Mouse (Mus musculus) lung, embryonic 14.5 days (tissue): ENCODE measurements around the gene Fcor. TPM values are rescaled to one million over a fixed set of nuclear protein-coding genes. Genes with fewer than 3 reads are reported as not detected.
A peak's percentile ranks its signal among the peaks of the same experiment; 100 is the strongest.

Source experiments
- ATAC-seq: fragments of 200-750 bp; cut with Nextera tagmentation; 2 replicates; pipeline ENCODE4 v1.8.0; 2017; ENCODE audit warnings: mild to moderate bottlenecking, moderate TSS enrichment, moderate library complexity; ENCODE audit not compliant: insufficient read depth
- DNase-seq: peaks from one replicate; pipeline ENCODE4 v3.0.0-alpha.2; 2015
- H3K27ac ChIP-seq: fragments of 300-500 bp; sonication (generic); 2 replicates; pipeline ENCODE4 v1.5.1; 2014; ENCODE audit warnings: low read depth, mild to moderate bottlenecking, moderate library complexity
- H3K27me3 ChIP-seq: fragments of 300-500 bp; sonication (generic); 2 replicates; pipeline ENCODE4 v1.6.1; 2014; ENCODE audit warnings: low read length, control low read depth; ENCODE audit not compliant: insufficient read depth
- H3K36me3 ChIP-seq: fragments of 300-500 bp; sonication (generic); 2 replicates; pipeline ENCODE4 v1.6.1; 2014; ENCODE audit warnings: control low read depth; ENCODE audit not compliant: insufficient read depth
- H3K4me1 ChIP-seq: fragments of 300-500 bp; sonication (generic); 2 replicates; pipeline ENCODE4 v1.6.1; 2014; ENCODE audit warnings: antibody characterized with exemption, control low read depth; ENCODE audit not compliant: insufficient read depth
- H3K4me2 ChIP-seq: fragments of 300-500 bp; sonication (generic); 2 replicates; pipeline ENCODE4 v1.6.1; 2014; ENCODE audit warnings: mild to moderate bottlenecking
- H3K4me3 ChIP-seq: fragments of 300-500 bp; sonication (generic); 2 replicates; pipeline ENCODE4 v1.5.1; 2014; ENCODE audit warnings: low read depth, low read length
- H3K9ac ChIP-seq: fragments of 300-500 bp; sonication (generic); 2 replicates; pipeline ENCODE4 v1.6.1; 2014
- H3K9me3 ChIP-seq: fragments of 300-500 bp; sonication (generic); 2 replicates; pipeline ENCODE4 v1.6.1; 2016; ENCODE audit warnings: low read depth, low read length, control low read depth
- CTCF ChIP-seq: IDR thresholded peaks from 2 replicates; pipeline ENCODE4 v1.5.1; 2016; ENCODE audit warnings: antibody characterized with exemption, low read depth
- WGBS: fragments of 180-500 bp; shearing (Covaris S2); extraction: QIAGEN DNeasy Blood & Tissue Kit; methylation state at CpG from one replicate; pipeline ENCODE4 v1.1.7; 2014; 5-methylcytosine and 5-hydroxymethylcytosine counted together
- polyA plus RNA-seq: library from polyadenylated mRNA; unstranded; fragments of >200 nt; fragmentation: Nextera tagmentation; extraction: Ambion mirVana; gene quantifications from 2 replicates; pipeline ENCODE4 v1.2.1, GENCODE M21; 2014

Fcor gene
- polyA plus RNA-seq, 1 experiment from 2014 or later = 11.9 TPM

DNA sequence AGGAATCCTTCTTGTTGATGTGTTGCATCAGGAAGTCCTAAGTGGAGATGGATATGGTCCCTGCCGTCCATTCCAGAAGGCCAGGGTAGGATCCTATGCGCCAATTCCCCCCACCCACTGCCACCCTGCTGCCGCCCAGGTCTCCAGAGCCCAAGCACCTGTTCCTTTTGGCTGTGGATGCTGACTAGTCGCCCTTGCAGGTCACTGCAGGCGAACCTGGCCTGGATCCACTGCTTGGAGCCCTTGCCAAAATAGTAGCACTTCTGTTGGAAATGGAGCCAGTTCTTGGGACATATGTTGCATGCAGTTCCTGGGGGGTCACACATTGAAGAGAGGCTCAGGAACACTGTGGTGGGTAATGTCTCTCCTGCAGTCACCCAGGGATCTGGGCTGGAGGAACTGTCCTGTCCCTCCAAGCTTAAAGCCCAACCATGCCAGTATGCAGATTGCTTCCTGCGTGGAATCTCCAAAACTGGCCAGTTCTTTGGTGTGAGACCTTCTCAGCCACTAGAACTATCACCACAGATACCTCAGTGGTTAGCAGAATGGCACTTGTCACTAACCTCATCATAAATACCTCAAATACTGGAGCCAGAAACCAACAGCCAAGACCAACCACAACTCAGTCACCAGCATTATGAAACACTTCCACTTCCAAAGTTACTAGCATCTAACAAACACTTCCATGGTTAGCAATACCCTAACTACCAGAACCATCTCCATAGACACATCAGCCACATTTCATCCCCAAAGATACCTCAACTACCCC, 11.4 kb upstream of the Fcor start:
- 69% methylated on average over 6 of the region's 6 CpGs for WGBS
- H3K27me3 ChIP-seq = no peaks in the 10 kb centered on the region
- H3K4me2 ChIP-seq = no peak overlapping the region
- DNase-seq (no peak), ATAC-seq (no peak)
- H3K36me3 ChIP-seq = peaks cover 27% of the 10 kb centered on the region
- no peaks in the 10 kb centered on the region for H3K9me3 ChIP-seq
- TF ChIP-seq CTCF = no peak
- H3K4me3 ChIP-seq = no peak overlapping the region
- no peak overlapping the region for H3K27ac ChIP-seq
- no peaks in the 10 kb centered on the region for H3K4me1 ChIP-seq
- H3K9ac ChIP-seq = no peak overlapping the region

DNA sequence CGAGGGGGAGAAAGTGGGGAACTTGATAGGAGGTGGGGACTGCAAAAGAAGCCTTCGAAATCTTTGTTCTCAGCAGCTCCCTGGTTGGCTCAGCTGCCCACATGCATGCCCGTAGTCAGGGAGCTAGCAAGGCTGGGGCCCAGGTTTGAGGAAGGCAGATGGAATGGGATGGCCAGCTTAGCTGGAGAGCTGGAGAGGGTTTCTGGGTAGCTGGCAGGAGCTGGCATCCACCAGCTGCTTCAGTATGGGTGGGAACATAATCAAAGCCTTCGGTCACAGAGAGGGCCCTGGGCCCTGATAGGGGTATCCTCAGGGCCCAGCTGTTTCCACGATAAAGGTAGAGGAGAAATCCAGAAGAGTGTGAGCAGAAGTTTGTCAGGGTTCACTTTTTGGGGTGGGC, 10.3 kb upstream of the Fcor start:
- no peak for TF ChIP-seq CTCF
- no peak for ATAC-seq

DNA sequence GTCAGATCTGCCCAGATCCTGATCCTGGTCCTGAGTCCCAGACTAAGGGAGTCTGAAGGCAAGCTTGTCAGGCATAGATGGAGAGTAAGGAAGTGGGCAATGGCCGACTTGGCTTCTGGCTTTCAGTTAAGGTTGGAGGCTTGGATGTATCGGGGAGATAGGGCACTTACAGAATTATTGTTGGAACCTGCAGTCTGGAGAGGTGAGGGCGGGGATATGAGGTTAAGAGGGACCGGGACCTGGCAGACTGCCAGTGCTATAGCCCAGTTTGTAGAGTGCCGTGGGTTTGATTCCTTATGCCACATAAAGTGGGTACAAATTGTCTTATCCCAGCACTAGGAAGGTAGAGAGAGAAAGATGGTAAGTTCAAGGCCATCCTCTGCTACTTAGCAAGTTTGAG, 7.5 kb upstream of the Fcor start:
- WGBS = 77% methylated on average over 5 of the region's 5 CpGs
- no peak for ATAC-seq
- no peak overlapping the region for H3K9ac ChIP-seq

More for the DNA sequence above, 10.3 kb upstream of the Fcor start:
- Histone ChIP-seq H3K4me3 (no peak overlapping the region), H3K9me3 (no peaks in the 10 kb centered on the region), H3K4me1 (no peaks in the 10 kb centered on the region), H3K27ac (no peak overlapping the region), H3K9ac (no peak overlapping the region), H3K4me2 (no peak overlapping the region), H3K27me3 (no peaks in the 10 kb centered on the region), H3K36me3 (peaks cover 29% of the 10 kb centered on the region)
- no peak for DNase-seq
- WGBS = 83% methylated on average over 5 of the region's 5 CpGs

DNA sequence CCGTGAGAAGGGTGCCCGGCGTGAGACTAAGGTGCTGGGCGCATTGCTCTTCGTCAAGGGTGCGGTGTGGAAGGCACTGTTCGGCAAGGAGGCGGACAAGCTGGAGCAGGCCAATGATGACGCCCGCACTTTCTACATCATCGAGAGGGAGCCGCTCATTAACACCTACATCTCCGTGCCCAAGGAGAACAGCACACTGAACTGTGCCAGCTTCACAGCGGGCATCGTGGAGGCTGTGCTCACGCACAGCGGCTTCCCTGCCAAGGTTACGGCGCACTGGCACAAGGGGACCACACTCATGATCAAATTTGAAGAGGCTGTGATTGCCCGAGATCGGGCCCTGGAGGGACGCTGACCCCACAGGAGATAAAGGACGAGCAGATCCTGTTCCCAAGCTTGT, 7.1 kb upstream of the Fcor start:
- H3K4me2 ChIP-seq = no peak overlapping the region
- TF ChIP-seq CTCF = no peak
- H3K9ac ChIP-seq = no peak overlapping the region
- peaks cover 29% of the 10 kb centered on the region for H3K36me3 ChIP-seq
- H3K27ac ChIP-seq = no peak overlapping the region
- no peak for DNase-seq
- H3K4me3 ChIP-seq = no peak overlapping the region
- no peaks in the 10 kb centered on the region for H3K4me1 ChIP-seq
- WGBS = 97% methylated on average over 23 of the region's 23 CpGs
- ATAC-seq = no peak
- H3K27me3 ChIP-seq = no peaks in the 10 kb centered on the region
- no peaks in the 10 kb centered on the region for H3K9me3 ChIP-seq

More for the DNA sequence above, 7.5 kb upstream of the Fcor start:
- no peak overlapping the region for H3K4me3 ChIP-seq
- no peak for TF ChIP-seq CTCF
- peaks cover 29% of the 10 kb centered on the region for H3K36me3 ChIP-seq
- H3K4me2 ChIP-seq = no peak overlapping the region
- no peak for DNase-seq
- H3K4me1 ChIP-seq = no peaks in the 10 kb centered on the region
- H3K27ac ChIP-seq = no peak overlapping the region
- H3K9me3 ChIP-seq = no peaks in the 10 kb centered on the region
- H3K27me3 ChIP-seq = no peaks in the 10 kb centered on the region

DNA sequence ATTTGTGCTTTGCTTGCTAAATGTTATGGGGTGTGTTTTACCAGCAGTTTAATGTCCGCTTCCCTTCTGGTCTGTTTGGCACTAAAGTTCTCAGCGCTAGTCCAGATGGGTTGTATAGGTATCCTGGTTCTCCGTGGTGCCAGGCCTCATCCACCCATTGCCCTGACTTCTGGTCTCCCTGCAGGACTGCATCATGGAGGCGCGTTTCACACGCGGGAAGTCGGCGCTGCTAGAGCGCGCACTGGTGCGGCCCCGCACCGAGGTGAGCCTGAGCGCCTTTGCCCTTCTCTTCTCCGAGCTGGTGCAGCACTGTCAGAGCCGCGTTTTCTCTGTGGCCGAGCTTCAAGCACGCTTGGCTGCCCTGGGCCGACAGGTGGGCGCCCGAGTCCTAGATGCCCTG, 6.7 kb upstream of the Fcor start:
- 93% methylated on average over 23 of the region's 23 CpGs for WGBS
- H3K9ac ChIP-seq = no peak overlapping the region
- no peak for TF ChIP-seq CTCF
- H3K4me2 ChIP-seq = no peak overlapping the region
- no peaks in the 10 kb centered on the region for H3K27me3 ChIP-seq
- no peaks in the 10 kb centered on the region for H3K9me3 ChIP-seq
- H3K27ac ChIP-seq = no peak overlapping the region
- ATAC-seq = no peak
- no peak overlapping the region for H3K4me3 ChIP-seq
- peaks cover 29% of the 10 kb centered on the region for H3K36me3 ChIP-seq
- DNase-seq = no peak
- no peaks in the 10 kb centered on the region for H3K4me1 ChIP-seq

DNA sequence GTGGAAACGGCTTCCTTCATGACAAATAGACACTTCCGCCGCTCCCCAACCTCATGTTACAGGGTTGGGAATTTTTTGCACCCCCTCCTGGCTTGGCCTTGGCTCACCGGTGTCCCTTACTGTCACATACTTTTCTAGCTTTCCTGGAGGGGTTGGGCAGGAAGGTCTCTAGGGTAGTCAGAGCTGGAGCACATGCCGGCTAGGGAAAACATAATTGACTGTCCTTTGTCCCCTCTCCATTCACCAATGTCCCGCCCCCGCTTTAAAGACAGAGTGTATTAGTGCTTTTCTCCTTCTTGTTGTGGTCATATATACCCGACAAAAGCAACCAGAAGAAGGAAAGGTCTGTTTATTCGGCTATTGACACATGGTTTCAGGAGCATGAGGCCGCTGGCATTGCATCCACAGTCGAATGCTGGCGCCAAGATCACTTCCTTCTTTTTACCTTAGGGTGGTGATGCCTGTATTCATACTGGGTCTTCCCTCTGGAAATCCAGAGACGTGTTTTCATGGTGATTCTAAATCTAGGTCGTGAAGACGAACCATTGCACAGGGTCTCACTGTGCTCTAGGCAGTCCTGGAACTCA, 4.9 kb upstream of the Fcor start:
- DNase-seq (peak; percentile 42), ATAC-seq (peak; percentile 13; the same call in 1 of the 2 replicates)
- Histone ChIP-seq H3K4me3 (peak overlapping the region; percentile 87), H3K4me1 (no peaks in the 10 kb centered on the region), H3K4me2 (peak overlapping the region; percentile 60), H3K9me3 (no peaks in the 10 kb centered on the region), H3K36me3 (peaks cover 29% of the 10 kb centered on the region), H3K9ac (peak overlapping the region; percentile 96), H3K27me3 (no peaks in the 10 kb centered on the region), H3K27ac (peak overlapping the region; percentile 95)
- TF ChIP-seq CTCF = no peak
- WGBS = under 1% methylated on average over 15 of the region's 15 CpGs

DNA sequence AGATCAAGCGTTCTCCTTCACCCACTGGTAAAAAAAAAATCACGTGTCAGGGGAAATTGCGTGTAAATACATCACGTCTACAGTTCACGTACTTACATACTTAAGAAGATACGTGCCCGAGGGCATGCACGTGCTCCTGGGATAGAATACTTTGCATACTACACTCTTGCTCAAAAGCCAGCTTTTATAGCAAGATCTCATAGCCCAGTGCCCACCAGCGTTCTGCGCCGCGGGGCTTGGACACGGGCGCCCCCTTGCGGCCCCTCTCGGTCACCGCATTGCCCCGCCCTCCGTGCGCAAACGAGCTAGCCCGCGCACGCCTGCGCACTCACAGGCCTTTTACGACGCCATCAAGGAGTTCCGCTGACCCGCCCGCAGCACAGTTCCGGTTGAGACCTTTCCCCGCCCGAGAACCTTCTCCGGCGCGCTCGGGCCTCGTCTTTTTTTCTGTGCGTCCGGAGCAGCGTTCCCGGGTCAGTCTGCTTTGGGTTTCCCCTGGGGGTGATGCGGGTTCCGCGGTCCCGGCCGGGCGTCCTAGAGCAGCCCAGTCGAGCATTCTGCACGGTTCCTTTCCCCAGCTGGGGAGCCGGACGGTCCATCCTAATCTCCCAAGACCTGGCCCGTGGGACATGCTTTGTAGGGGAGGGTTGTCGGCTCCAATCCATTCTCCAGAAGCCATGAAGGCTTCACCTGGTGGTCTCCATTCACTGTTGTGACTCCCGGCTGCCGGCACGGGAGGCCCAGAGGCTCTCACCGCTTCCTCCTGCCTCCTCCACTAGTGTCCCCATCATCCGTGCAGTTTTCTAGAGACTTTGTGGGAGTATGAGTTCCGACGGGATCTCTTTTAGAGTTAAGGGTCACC, 4.2 kb upstream of the Fcor start, which contains the start of gene Trappc5:
Gene Trappc5 (plus strand): TSS at position 169 of the 862 bp plus-strand sequence.
- peak; percentile 77 for ATAC-seq
- whole genome bisulfite sequencing = under 1% methylated on average over 61 of the region's 61 CpGs
- TF ChIP-seq CTCF = peak; percentile 91

More for the DNA sequence above, 4.2 kb upstream of the Fcor start, which contains the start of gene Trappc5:
- H3K27ac ChIP-seq = peak within 1 kb of the TSS; percentile 95
- peak within 1 kb of the TSS; percentile 96 for H3K9ac ChIP-seq
- H3K9me3 ChIP-seq = no peaks in the 10 kb centered on the region
- H3K36me3 ChIP-seq = peaks cover 24% of the 10 kb centered on the region
- DNase-seq = peak; percentile 97
- peak within 1 kb of the TSS; percentile 87 for H3K4me3 ChIP-seq
- no peaks in the 10 kb centered on the region for H3K27me3 ChIP-seq
- no peaks in the 10 kb centered on the region for H3K4me1 ChIP-seq
- H3K4me2 ChIP-seq = peak within 1 kb of the TSS; percentile 60
